Mouse (Mus musculus) T-helper 17 cell (primary cell): ENCODE results near the gene 3110009E18Rik.

Source experiments
- in situ Hi-C, 2 experiments: fragments of 300-600 bp; cut with MboI, MseI; formaldehyde crosslinking; loops; 1 replicate in 1 of 2; 2 replicates in 1 of 2; pipeline ENCODE4 v1.15.1; 2025; ENCODE audit warnings: high pct_unique_total_duplicates in 2 of 2

The 3110009E18Rik gene

GRCm38 (mm10) chr1:120236424-120236823 lies 115.4 kb downstream of the 3110009E18Rik start:
- in situ Hi-C loops: no loop called here

GRCm38 (mm10) chr1:120237068-120237467 lies 116.1 kb downstream of the 3110009E18Rik start:
- in situ Hi-C loops: no loop called here
